Mouse (Mus musculus): ENCODE results near the gene Ocm. TPM values are rescaled to one million over a fixed set of nuclear protein-coding genes. Genes with fewer than 3 reads are reported as not detected.

Ocm gene
- not detected in 2 replicates for polyA plus RNA-seq (2012; rRNA removed)

DNA sequence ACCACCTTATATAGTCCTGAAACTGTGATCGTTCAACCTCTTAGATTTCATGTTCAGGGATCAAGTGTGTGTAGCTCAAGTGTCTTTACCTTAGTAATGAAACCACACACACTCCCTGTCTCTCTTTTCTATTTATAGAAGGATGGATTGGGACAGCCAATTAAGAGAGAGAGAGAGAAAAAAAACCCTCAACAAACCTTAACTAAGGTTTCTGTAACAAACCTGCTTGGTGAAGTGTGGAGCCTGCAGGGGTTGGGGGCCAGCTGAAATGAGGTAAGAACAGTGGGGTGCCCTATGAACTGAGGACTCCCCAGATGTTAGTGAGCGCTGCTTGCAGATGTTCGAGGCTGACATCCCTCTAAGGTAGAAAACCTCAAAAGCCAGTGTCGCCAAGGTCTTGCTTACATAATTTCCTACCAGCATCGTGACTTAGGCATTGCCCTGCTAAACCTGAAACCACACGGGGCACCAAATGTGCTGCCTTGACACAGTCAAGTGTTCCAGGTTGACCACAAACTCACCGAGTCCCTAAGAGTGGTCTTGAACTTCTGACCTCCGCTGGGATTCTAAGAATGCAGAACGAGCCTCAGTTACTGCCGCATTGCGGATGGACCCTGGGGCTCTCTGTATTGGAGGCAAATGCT is at the start of gene Ocm:
Gene Ocm (minus strand): TSS at position 51 of the 644 bp plus-strand sequence.

DNA sequence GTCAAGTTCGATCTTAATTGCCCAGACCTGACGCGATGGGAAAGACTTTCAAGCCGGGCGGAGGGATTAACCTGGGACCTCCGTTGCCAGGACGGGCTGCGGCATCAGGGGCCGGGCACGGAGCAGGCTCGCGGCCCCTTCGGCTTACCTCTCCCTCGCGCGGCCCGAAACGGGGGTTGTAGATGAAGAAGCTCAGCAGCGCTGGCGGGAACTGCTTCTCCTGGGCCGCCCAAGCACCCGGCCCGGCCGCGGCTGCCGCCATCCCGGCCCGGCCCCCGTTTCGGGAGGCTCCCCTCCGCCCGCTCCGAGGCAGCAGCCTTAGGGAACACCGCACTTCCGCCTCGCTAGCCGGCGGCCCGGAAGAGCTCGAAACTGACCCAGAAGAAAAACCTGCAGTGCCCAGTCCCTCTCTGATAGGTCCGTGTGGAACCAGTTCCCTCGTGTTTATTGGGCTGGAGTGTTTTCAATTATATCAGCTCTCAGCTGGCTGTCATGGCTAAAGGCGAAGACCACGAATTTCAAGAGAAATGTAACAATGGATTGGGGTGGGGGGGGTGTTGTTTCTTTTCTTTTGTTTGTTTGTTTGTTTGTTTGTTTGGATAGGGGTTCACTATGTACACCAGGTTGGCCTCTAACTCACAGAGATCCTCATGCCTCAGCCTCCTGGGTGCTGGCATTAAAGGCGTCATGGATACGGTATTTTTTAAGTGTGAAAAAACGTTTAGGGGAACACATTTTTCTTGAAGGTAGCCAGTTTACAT is 11.7 kb downstream of the Ocm start, which contains the start of gene Ccz1:
Gene Ccz1 (minus strand): TSS at position 327 of the 761 bp plus-strand sequence.

Other genes starting within 250 kb of the Ocm start
- gene Eif2ak1, start 208.9 kb downstream of the Ocm start, polyA plus RNA-seq (2012; rRNA removed), result 19.0 and 23.1 TPM in 2 replicates
- gene Ankrd61, start 129.0 kb downstream of the Ocm start, polyA plus RNA-seq (2012; rRNA removed), result 0.12 TPM in 1 of 2 replicates, not detected in the other
- 28.1 and 38.1 TPM in 2 replicates for gene Aimp2, start 116.8 kb downstream of the Ocm start, polyA plus RNA-seq (2012; rRNA removed)
- gene Pms2, start 116.7 kb downstream of the Ocm start, polyA plus RNA-seq (2012; rRNA removed), result 1.4 and 1.5 TPM in 2 replicates
- not detected in 2 replicates for gene Gm42421, start 98.5 kb downstream of the Ocm start, polyA plus RNA-seq (2012; rRNA removed)
- gene Rsph10b, start 93.6 kb downstream of the Ocm start, polyA plus RNA-seq (2012; rRNA removed), result 0.08 TPM in 1 of 2 replicates, not detected in the other
- 7.2 and 8.0 TPM in 2 replicates for gene Ccz1, start 11.8 kb downstream of the Ocm start, polyA plus RNA-seq (2012; rRNA removed)
- 19.9 TPM in 2 replicates for gene Lmtk2, start 73.8 kb upstream of the Ocm start, polyA plus RNA-seq (2012; rRNA removed)
- gene Bhlha15, start 163.6 kb upstream of the Ocm start, polyA plus RNA-seq (2012; rRNA removed), result 3.6 and 7.3 TPM in 2 replicates
- 52.3 and 54.1 TPM in 2 replicates for gene Tecpr1, start 196.9 kb upstream of the Ocm start, polyA plus RNA-seq (2012; rRNA removed)
- 153 and 191 TPM in 2 replicates for gene Bri3, start 217.8 kb upstream of the Ocm start, polyA plus RNA-seq (2012; rRNA removed)